19 mouse cellular contexts compared by ENCODE assay signal in the genomic region with DNA sequence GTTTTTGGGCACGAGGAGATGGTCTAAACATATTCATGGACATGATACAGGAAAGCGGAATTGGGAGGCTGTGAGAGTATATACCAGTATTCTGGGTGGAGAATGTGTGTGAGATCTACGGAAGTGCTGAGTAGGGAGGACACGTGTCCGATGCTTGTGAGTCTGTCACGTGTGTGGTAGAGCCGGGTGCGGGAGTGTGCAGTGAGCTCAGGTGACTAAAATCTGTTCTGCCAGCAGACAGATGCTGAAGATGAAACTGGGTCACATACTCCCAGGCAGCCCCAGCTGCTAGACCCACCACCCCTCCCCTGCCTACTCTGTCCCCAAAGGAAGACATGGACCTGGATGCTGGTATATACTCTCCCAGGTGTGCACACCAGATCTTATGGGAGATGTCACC. TPM values are rescaled to one million over a fixed set of nuclear protein-coding genes. Genes with fewer than 3 reads are reported as not detected.
"Had no signal": no experiment of that assay in that cellular context is flagged by ENCODE, and none has a peak within 500 bp of the region (broad histone marks: within the 10 kb centered on the region; RNA-seq: fewer than 3 reads in every experiment).

No protein-coding gene starts in this region.

- ATAC-seq: inflammation-experienced regulatory T-cells, adult 6 months; intestine, postnatal 0 days had no signal

- H3K4me3 ChIP-seq: limb, embryonic 13.5 days; myocyte; neural tube, embryonic 12.5 days had no signal

- H3K36me3 ChIP-seq: limb, embryonic 13.5 days; neural tube, embryonic 12.5 days had no signal

- H3K9me3 ChIP-seq: neural tube, embryonic 12.5 days had no signal

- DNase-seq: kidney, adult 9 months; layer of hippocampus, adult 9-11 months; layer of hippocampus, postnatal 36 days; left cerebral cortex, postnatal 4 days; lung, adult 18-20 months; right cerebral cortex, postnatal 25 days; spleen, adult 18-20 months; thymus, adult 18-20 months; thymus, postnatal 14 days had no signal

- H3K27ac ChIP-seq: kidney, postnatal 0 days; limb, embryonic 13.5 days; liver, embryonic 14.5 days; neural tube, embryonic 12.5 days had no signal

- H3K4me2 ChIP-seq: limb, embryonic 13.5 days; neural tube, embryonic 12.5 days had no signal

- H3K9ac ChIP-seq: limb, embryonic 13.5 days; liver, embryonic 14.5 days; neural tube, embryonic 12.5 days had no signal

- H3K27me3 ChIP-seq: neural tube, embryonic 12.5 days had no signal

RNA-seq across cellular contexts. Expression of a gene that starts 4.0 kb away (rescaled TPM):
- total RNA-seq: liver, adult 2 months; megakaryocyte-erythroid progenitor cell, adult 5-6 weeks had no signal
- polyA plus RNA-seq: inflammation-experienced regulatory T-cells, adult 6 months; liver, adult 2 months; myocyte had no signal

RNA-seq across cellular contexts. Expression of a gene that starts 24.5 kb away (rescaled TPM):
- total RNA-seq: layer of hippocampus, adult 18-20 months; layer of hippocampus, postnatal 36 days; left cerebral cortex, postnatal 4 days; megakaryocyte-erythroid progenitor cell, adult 5-6 weeks had no signal
- polyA plus RNA-seq: limb, embryonic 13.5 days had no signal
